Mouse (Mus musculus): ENCODE measurements at regions not wholly inside any gene's neighbourhood (a gene's known extent, or its start where the extent isn't known, plus 50 kb on each side); places are given as distances from the start of the nearest gene placed in this dataset.
"Not testable (repeated sequence)": the region's sequence is repeated elsewhere in the genome, so short reads cannot be mapped to it uniquely, and the experiment has no call there.

DNA sequence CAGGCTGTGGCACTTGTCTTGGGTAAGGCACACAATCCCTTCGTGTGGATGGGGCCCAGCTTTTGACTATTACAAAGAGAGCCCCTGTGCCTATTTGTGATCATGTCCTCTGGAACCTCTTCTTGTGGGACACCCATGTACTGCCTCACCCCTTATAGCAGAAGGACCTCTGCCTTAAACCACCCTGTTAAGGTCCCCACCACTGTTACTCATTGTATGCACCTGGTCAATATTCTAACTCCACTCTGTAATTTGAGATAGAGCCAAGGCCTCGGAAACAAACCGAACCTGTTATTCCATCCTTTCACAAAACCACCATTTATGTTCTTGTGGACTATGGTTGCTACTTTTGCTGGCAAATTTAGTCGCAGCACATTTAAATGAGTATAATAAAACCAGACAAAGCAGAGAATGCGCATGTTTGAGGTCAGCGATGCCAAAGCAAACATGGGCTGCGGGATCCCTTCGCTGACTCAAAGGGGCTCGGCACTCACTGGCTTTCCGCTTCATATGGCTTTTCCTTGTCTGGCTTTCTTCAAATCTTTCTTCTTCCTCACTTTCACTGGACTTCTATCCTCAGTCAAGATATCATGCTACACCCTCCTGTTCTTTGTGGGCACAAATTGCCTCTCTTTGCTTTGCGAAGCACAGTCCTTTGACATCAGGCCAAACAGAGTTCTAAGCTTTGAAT lies 129.9 kb upstream of the Fam3c start:
- no peak for TF ChIP-seq FOSL1 (IDR thresholded peaks at IDR 0.05; ENCODE audit: insufficient read depth, low read length, poor library complexity, severe bottlenecking)
- TF ChIP-seq CEBPB (IDR thresholded peaks at IDR 0.05; ENCODE audit: low read depth), result no peak
- TF ChIP-seq MAX (IDR thresholded peaks at IDR 0.05), result no peak
- TF ChIP-seq MYOG (IDR thresholded peaks at IDR 0.05; ENCODE audit: control insufficient read depth, extremely low read depth, insufficient read length), result no peak
- TF ChIP-seq MYOD1 (IDR thresholded peaks at IDR 0.05; ENCODE audit: control insufficient read depth, insufficient read length, low read depth), result no peak
- no peak for TF ChIP-seq CTCF (IDR thresholded peaks at IDR 0.05; ENCODE audit: control insufficient read depth, insufficient read depth, insufficient read length)
- TF ChIP-seq USF1 (IDR thresholded peaks at IDR 0.05; ENCODE audit: low read depth), result no peak
- Histone ChIP-seq H3ac (ENCODE audit: control insufficient read depth, insufficient read length, low read depth) (no peak overlapping the region), H3K79me3 (ENCODE audit: low read depth) (no peaks in the 10 kb centered on the region), H3K27me3 (ENCODE audit: control insufficient read depth, insufficient read depth, insufficient read length) (no peaks in the 10 kb centered on the region), H3K79me2 (ENCODE audit: control insufficient read depth, insufficient read depth) (no peaks in the 10 kb centered on the region), H3K36me3 (ENCODE audit: control insufficient read depth, insufficient read depth) (no peaks in the 10 kb centered on the region), H3K4me3 (ENCODE audit: insufficient read depth, poor library complexity, severe bottlenecking) (no peak overlapping the region)

DNA sequence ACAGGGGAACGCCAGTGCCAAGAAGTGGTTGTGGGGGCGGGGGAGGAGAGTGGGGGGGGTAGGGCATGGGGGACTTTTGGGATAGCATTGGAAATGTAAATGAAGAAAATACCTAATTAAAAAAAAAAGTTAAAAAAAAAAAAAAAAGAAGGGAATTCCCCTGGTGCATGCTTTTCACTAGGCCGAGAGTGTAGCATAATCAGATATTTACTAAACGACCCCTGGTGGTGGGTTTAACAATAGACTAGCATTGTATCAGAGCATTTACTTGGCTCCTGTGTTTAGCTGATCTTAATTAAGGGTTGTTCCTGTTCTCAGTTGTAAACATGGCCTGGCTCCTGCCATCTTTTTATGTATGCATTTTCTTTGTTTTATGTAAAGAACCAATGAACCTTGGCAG lies 126.2 kb upstream of the Fam3c start:
- H3K27me3 ChIP-seq (ENCODE audit: control insufficient read depth, insufficient read depth, insufficient read length); H3K79me3 ChIP-seq (ENCODE audit: low read depth); H3K4me3 ChIP-seq (ENCODE audit: insufficient read depth, poor library complexity, severe bottlenecking); H3K79me2 ChIP-seq (ENCODE audit: control insufficient read depth, insufficient read depth); H3ac ChIP-seq (ENCODE audit: control insufficient read depth, insufficient read length, low read depth); H3K36me3 ChIP-seq (ENCODE audit: control insufficient read depth, insufficient read depth): not testable (repeated sequence)

DNA sequence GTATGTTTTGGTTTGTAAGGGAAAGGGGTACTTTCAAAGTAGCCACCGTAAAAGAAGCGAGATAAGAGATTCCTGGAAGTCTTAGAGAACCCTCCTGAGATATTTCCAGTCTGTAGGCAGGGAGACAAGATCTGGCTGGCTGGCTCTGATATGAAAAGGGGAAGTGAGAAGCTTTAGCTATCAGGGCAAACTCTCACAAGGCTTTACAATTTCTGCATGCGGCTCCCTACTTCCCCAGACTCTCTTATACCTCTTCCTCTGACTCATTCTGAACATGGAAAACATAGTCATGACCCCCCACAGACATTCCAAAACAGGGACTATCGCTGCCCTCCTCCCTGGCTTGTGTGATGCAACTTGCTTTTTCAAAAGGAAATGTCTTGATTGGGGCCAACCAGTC lies 118.6 kb upstream of the Fam3c start:
- H3K79me2 ChIP-seq (ENCODE audit: control insufficient read depth, insufficient read depth), result no peaks in the 10 kb centered on the region
- no peaks in the 10 kb centered on the region for H3K79me3 ChIP-seq (ENCODE audit: low read depth)
- H3K36me3 ChIP-seq (ENCODE audit: control insufficient read depth, insufficient read depth), result no peaks in the 10 kb centered on the region
- no peak overlapping the region for H3K4me3 ChIP-seq (ENCODE audit: insufficient read depth, poor library complexity, severe bottlenecking)
- H3K27me3 ChIP-seq (ENCODE audit: control insufficient read depth, insufficient read depth, insufficient read length), result no peaks in the 10 kb centered on the region
- H3ac ChIP-seq (ENCODE audit: control insufficient read depth, insufficient read length, low read depth), result no peak overlapping the region
- TF ChIP-seq MAX (IDR thresholded peaks at IDR 0.05) (no peak), USF1 (IDR thresholded peaks at IDR 0.05; ENCODE audit: low read depth) (no peak), CEBPB (IDR thresholded peaks at IDR 0.05; ENCODE audit: low read depth) (no peak), FOSL1 (IDR thresholded peaks at IDR 0.05; ENCODE audit: insufficient read depth, low read length, poor library complexity, severe bottlenecking) (no peak), MYOG (IDR thresholded peaks at IDR 0.05; ENCODE audit: control insufficient read depth, extremely low read depth, insufficient read length) (no peak)

DNA sequence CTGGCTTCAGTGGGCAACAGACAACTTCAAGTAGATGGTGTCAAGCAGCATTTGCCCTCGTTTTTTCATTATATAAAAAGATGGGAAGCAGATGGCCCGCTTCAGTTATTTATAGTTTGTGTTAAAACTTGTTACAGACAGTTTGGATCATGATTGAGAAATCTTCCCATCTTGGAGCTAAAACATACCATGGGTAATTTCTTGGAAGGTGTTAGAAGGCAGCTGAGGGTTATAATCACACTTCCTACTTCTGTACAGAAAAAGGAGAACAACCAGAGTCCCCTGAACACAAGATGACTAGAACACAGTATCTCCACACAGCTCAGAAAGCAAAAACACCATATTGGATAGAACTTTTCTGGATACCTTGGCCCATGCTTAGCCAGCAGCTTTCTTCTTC lies 118.0 kb upstream of the Fam3c start:
- no peaks in the 10 kb centered on the region for H3K36me3 ChIP-seq (ENCODE audit: control insufficient read depth, insufficient read depth)
- H3ac ChIP-seq (ENCODE audit: control insufficient read depth, insufficient read length, low read depth), result no peak overlapping the region
- H3K4me3 ChIP-seq (ENCODE audit: insufficient read depth, poor library complexity, severe bottlenecking), result no peak overlapping the region
- no peaks in the 10 kb centered on the region for H3K79me3 ChIP-seq (ENCODE audit: low read depth)
- H3K27me3 ChIP-seq (ENCODE audit: control insufficient read depth, insufficient read depth, insufficient read length), result no peaks in the 10 kb centered on the region
- TF ChIP-seq MYOD1 (IDR thresholded peaks at IDR 0.05; ENCODE audit: control insufficient read depth, insufficient read length, low read depth), result no peak
- TF ChIP-seq CTCF (IDR thresholded peaks at IDR 0.05; ENCODE audit: control insufficient read depth, insufficient read depth, insufficient read length), result no peak
- TF ChIP-seq MYOG (IDR thresholded peaks at IDR 0.05; ENCODE audit: control insufficient read depth, extremely low read depth, insufficient read length), result no peak
- TF ChIP-seq MAX (IDR thresholded peaks at IDR 0.05), result no peak
- no peak for TF ChIP-seq USF1 (IDR thresholded peaks at IDR 0.05; ENCODE audit: low read depth)
- TF ChIP-seq CEBPB (IDR thresholded peaks at IDR 0.05; ENCODE audit: low read depth), result no peak
- no peak for TF ChIP-seq FOSL1 (IDR thresholded peaks at IDR 0.05; ENCODE audit: insufficient read depth, low read length, poor library complexity, severe bottlenecking)
- H3K79me2 ChIP-seq (ENCODE audit: control insufficient read depth, insufficient read depth), result no peaks in the 10 kb centered on the region

- not testable (repeated sequence) for H3K79me2 ChIP-seq (ENCODE audit: control insufficient read depth, insufficient read depth); H3K4me3 ChIP-seq (ENCODE audit: insufficient read depth, poor library complexity, severe bottlenecking); H3K79me3 ChIP-seq (ENCODE audit: low read depth); H3K36me3 ChIP-seq (ENCODE audit: control insufficient read depth, insufficient read depth); H3ac ChIP-seq (ENCODE audit: control insufficient read depth, insufficient read length, low read depth); H3K27me3 ChIP-seq (ENCODE audit: control insufficient read depth, insufficient read depth, insufficient read length)
Measured at GRCm38 (mm10) chr6:22472400-22472799, 116.4 kb upstream of the Fam3c start.

- no peak overlapping the region for H3K4me3 ChIP-seq (ENCODE audit: insufficient read depth, poor library complexity, severe bottlenecking)
- H3K79me2 ChIP-seq (ENCODE audit: control insufficient read depth, insufficient read depth), result no peaks in the 10 kb centered on the region
- H3K36me3 ChIP-seq (ENCODE audit: control insufficient read depth, insufficient read depth), result no peaks in the 10 kb centered on the region
- H3ac ChIP-seq (ENCODE audit: control insufficient read depth, insufficient read length, low read depth), result no peak overlapping the region
- H3K79me3 ChIP-seq (ENCODE audit: low read depth), result no peaks in the 10 kb centered on the region
- H3K27me3 ChIP-seq (ENCODE audit: control insufficient read depth, insufficient read depth, insufficient read length), result no peaks in the 10 kb centered on the region
- TF ChIP-seq FOSL1 (IDR thresholded peaks at IDR 0.05; ENCODE audit: insufficient read depth, low read length, poor library complexity, severe bottlenecking), result no peak
- TF ChIP-seq CTCF (IDR thresholded peaks at IDR 0.05; ENCODE audit: control insufficient read depth, insufficient read depth, insufficient read length), result no peak
- no peak for TF ChIP-seq MYOG (IDR thresholded peaks at IDR 0.05; ENCODE audit: control insufficient read depth, extremely low read depth, insufficient read length)
- TF ChIP-seq MYOD1 (IDR thresholded peaks at IDR 0.05; ENCODE audit: control insufficient read depth, insufficient read length, low read depth), result no peak
- no peak for TF ChIP-seq MAX (IDR thresholded peaks at IDR 0.05)
- TF ChIP-seq USF1 (IDR thresholded peaks at IDR 0.05; ENCODE audit: low read depth), result no peak
- no peak for TF ChIP-seq CEBPB (IDR thresholded peaks at IDR 0.05; ENCODE audit: low read depth)
Measured at GRCm38 (mm10) chr6:22467334-22467993, 111.4 kb upstream of the Fam3c start.

Measured in C2C12 (cell line).